Mouse (Mus musculus) frontal cortex, postnatal 14 days (tissue): Measurements from ENCODE around the gene Snd1.

ENCODE experiments used
- DNase-seq, 2 experiments: peaks; one replicate each; pipeline ENCODE4 v3.0.0; 2022; ENCODE audit warnings: low spot score in 2 of 2

The Snd1 gene

GRCm38 (mm10) chr6:28546943-28547342 is 72.0 kb downstream of the Snd1 start:
- DNase-seq = no peak

GRCm38 (mm10) chr6:28549374-28549773 is 74.4 kb downstream of the Snd1 start:
- DNase-seq = no peak

- no peak for DNase-seq
These were observed 75.5 kb downstream of the Snd1 start for GRCm38 (mm10) chr6:28550255-28551004.

GRCm38 (mm10) chr6:28554470-28554869 is 79.5 kb downstream of the Snd1 start:
- no peak for DNase-seq

GRCm38 (mm10) chr6:28555002-28555401 is 80.1 kb downstream of the Snd1 start:
- no peak for DNase-seq

GRCm38 (mm10) chr6:28555428-28555827 is 80.5 kb downstream of the Snd1 start:
- no peak for DNase-seq

- DNase-seq = no peak
These were observed 82.8 kb downstream of the Snd1 start for GRCm38 (mm10) chr6:28557728-28558127.

GRCm38 (mm10) chr6:28559419-28559818 is 84.5 kb downstream of the Snd1 start:
- DNase-seq = no peak

GRCm38 (mm10) chr6:28561291-28561995 is 86.5 kb downstream of the Snd1 start:
- DNase-seq = no peak

- no peak for DNase-seq
These were observed 87.5 kb downstream of the Snd1 start for GRCm38 (mm10) chr6:28562323-28563044.

- no peak for DNase-seq
These were observed 93.0 kb downstream of the Snd1 start for GRCm38 (mm10) chr6:28567978-28568377.

- DNase-seq = no peak
These were observed 97.0 kb downstream of the Snd1 start for GRCm38 (mm10) chr6:28571946-28572345.

GRCm38 (mm10) chr6:28572991-28573759 is 98.2 kb downstream of the Snd1 start:
- DNase-seq = no peak

GRCm38 (mm10) chr6:28576356-28577264 is 101.7 kb downstream of the Snd1 start:
- DNase-seq = no peak

GRCm38 (mm10) chr6:28582847-28583246 is 107.9 kb downstream of the Snd1 start:
- no peak for DNase-seq

GRCm38 (mm10) chr6:28583399-28583798 is 108.5 kb downstream of the Snd1 start:
- DNase-seq = no peak

GRCm38 (mm10) chr6:28586806-28587205 is 111.9 kb downstream of the Snd1 start:
- DNase-seq = no peak

GRCm38 (mm10) chr6:28588494-28589171 is 113.7 kb downstream of the Snd1 start:
- no peak for DNase-seq

GRCm38 (mm10) chr6:28592323-28592893 is 117.5 kb downstream of the Snd1 start:
- DNase-seq = no peak

- DNase-seq = no peak
These were observed 118.8 kb downstream of the Snd1 start for GRCm38 (mm10) chr6:28593708-28594107.
